Mouse (Mus musculus): ENCODE data around the gene Fastk. TPM values are rescaled to one million over a fixed set of nuclear protein-coding genes. Genes with fewer than 3 reads are reported as not detected.

The Fastk gene
- polyA plus RNA-seq (2012) = 187 and 193 TPM in 2 replicates

DNA sequence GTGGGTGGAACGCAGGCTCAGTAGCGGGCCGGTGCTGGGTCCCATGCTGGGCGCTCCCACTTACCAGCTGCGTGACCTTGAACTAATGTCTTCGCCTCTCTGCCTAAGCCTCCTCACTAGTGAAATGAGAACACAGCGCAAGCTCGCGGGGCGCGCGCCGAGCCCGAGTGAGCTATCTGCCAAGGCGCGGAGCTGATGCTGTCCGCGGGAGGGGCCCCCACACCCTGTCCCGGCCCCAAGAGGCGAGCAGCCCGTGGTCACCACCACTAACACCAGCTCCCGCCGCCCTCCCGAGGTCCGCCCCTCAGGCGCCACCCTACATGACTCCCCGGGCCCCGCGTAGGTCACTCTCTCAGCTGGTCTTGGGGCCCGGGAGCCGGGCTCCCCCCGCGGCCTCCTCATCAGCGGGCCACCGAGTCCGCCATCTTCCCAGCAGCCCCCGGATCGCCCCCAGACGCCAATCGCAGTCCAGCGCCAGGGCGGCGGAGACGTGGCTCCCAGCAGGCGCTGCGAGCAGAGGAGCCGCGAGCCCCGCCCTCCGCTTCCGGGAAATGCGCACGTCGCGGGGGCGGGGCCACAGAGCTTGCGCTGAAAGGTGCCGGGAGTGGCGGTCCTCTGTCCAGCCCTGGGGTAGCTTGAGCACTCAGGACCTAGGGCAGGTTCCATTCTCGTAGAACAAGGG is at the start of gene Fastk:
Fastk (minus strand) TSS at position 542 of the 682 bp plus-strand sequence.

DNA sequence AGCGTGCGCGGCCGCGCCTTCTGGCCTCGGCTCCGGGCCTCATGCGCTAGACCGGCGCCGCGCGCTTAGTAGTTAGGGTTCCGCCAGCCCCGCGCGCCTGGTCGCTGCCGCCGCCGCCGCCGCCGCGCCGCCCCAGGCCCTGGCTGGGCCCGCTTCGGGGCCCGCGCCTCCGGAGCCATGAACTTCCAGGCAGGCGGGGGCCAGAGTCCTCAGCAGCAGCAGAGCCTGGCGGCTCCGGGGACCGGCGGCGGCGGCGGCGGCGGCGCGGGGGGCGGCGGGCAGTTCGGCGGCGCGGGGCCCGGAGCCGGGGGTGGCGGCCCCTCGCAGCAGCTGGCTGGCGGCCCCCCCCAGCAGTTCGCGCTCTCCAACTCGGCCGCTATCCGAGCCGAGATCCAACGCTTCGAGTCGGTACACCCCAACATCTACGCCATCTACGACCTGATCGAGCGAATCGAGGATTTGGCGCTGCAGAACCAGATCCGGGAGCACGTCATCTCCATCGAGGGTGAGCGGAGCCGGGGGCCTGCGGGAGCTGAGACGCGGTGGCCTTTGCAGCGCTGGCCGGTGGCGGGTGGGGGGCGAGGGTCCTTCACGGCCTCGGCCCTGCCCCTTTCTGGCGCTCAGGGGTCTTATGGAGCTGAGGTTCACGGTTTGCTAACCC is 7.1 kb upstream of the Fastk start, which contains the start of gene Agap3:
Agap3 (plus strand) TSS at position 148 of the 661 bp plus-strand sequence.

DNA sequence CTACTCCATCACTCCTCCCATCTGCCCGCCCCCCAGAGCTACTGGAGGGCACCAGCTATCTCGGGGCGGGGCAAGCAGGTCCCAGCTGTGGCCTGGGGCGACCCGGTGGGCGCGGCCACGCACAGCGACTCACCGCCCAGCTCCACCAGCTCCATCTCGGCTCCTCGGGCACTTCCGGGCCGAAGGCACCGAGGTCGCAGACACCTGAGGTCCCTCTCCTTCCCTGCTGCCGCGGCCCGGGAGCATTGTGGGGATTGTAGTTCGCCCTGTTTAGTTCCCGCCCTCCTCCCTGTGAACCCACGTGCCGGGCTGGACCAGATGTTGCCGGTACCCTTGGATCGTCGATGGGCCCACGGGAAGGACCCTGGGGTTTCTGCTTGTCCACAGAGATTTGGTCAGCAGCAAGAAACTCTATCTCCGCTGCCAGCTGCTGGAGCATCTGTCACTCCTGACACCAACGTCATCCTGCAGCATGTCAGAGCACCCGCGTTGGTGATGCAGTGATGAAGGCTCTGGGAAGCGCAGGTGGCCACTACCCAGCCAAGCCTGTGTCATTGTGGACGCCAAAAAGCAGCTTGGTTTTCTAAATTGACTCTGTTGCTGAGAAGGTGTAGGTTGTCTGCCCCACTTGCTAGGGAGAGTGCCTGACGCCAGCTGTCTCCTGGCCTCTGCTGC is 2.7 kb upstream of the Fastk start, which contains the start of gene Tmub1:
Tmub1 (minus strand) TSS at position 231 of the 675 bp plus-strand sequence.

DNA sequence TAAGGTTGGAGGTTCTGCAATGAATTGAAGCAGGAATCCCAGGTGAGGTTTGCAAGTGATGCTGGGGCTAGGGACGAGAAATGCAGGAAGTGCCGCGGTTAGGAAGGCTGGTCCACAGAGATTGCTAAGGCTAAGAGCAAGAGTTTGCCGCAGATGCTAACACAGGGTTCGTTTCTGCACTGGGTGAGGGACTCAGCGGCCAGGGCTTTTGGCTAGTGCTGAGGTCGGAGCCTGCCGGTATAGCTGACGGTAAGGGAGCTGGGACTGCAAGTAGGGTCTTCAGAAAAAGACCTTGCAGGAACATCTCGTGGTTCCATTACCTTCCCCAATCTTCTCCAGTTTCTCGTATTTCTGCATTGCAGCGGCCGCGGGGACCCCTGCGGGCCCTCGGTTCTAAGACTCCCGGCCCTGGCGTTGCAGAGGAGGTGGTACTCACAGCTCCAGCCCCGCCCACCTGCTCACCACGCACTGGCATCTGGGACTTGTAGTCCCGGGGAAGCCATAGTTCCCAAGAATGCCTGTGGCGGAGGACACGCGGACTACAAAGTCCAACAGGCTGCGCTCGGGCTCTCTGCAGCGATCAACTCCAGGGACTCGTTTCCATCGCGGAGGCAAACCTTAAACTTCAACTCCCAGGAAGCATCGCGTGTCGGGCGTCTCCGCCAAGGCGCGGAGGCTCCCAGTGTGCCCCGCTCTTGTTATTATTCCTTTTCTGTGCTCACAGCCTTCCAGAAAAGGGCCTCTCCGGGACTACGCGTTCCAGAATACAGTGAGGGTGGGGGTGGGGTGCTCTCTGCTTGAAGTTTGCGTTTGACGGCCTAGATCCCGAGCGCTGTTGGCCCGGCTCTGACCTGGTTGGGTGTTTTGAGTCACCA is 21.7 kb downstream of the Fastk start, which contains the start of the genes Cdk5 and Slc4a2:
Cdk5 (minus strand) TSS at position 402 of the 875 bp plus-strand sequence.
Slc4a2 (plus strand) TSS at position 709 of the 875 bp plus-strand sequence.

DNA sequence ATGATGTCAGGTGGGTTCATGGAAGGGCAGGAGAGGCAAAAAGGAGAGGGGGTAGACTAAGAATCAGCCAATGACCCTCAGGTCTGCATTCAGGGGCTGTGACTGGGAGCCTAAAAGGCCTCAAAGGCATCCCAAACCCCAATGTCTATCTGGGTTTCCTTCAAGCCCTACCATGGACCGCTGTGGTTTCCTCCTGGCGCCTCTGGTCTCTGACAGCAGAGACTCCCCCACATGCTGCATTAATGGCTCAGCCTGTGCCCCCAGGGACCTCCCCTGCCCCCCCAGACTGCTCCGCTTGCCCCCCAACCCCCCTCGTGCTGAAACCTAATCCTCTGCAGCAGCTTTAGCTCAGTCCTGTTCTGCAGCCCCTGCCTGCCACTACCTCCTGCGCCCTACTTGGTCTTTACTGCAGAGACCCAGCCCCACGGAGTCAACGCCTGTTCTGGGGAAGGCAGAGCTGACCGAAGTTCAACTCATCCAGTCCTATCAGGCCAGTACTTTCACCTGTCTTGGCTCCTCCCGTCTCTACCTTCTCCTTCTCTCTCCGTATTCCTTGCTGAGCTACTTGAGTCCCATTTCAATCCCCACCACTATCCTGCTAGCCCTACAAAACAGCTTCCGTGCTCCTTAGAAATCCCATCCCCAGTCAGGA is 31.9 kb downstream of the Fastk start, which contains the start of gene Asic3:
Asic3 (plus strand) TSS at position 351 of the 652 bp plus-strand sequence.

DNA sequence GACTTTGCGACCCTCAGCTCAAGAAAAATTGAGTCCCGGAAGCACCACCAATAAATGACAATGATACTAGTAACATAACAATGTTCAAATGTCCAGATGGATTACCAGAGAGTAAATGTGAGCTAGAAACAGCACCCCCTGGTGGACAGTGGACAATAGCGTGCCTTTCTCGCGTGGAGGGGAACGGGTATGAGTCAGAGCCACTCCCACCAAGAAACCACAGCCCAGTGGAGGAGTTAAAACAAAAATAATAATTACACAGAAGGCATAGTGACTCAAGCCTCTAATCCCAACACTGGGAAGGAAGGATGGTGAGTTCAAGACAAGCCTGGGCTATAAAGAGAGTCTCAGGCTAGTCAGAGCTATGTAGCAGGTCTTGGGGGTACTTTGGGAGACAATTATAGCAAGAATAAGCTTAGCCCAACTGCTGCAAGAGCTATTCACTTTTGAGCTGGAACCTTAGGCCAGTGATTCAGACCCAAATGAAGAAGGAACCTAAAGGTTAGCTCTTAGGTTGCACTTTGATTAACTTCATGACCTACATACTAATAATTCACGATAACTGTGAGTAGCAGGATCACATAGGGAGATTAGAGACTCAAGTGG is 51.6 kb downstream of the Fastk start, which contains the start of gene Abcb8:
Abcb8 (plus strand) TSS at position 272 of the 606 bp plus-strand sequence.

DNA sequence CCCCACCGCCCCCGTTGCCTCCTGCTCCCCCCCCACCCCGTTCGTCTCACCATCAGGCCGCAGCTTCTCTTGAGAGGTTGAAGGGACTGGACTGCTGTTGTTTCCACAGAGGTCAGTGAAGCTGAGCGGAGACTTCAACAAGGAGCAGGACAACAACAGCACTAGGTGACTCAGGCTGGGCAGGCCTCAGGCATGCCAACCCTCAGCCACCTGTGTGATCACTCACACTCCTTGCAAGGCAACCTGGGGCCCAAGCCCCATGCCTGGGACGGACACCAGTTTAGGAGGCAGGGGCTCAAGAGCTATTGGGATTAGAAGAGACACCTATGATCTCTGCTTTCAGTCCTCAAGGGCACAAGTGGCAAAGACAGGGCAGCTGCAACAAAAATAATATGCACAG is 53.2 kb downstream of the Fastk start, which contains the start of gene Atg9b:
Atg9b (minus strand) TSS at position 280 of the 400 bp plus-strand sequence.

Other genes starting within 250 kb of the Fastk start
- 1.2 and 3.4 TPM in 2 replicates for gene Kcnh2, start 93.7 kb downstream of the Fastk start, polyA plus RNA-seq (2012)
- gene Nos3, start 80.5 kb downstream of the Fastk start, polyA plus RNA-seq (2012) = 0.01 and 0.04 TPM in 2 replicates
- 9.1 and 12.0 TPM in 2 replicates for gene Atg9b, start 53.1 kb downstream of the Fastk start, polyA plus RNA-seq (2012)
- 39.0 and 46.9 TPM in 2 replicates for gene Abcb8, start 51.6 kb downstream of the Fastk start, polyA plus RNA-seq (2012)
- 0.59 and 0.61 TPM in 2 replicates for gene Asic3, start 31.9 kb downstream of the Fastk start, polyA plus RNA-seq (2012)
- gene Cdk5, start 21.8 kb downstream of the Fastk start, polyA plus RNA-seq (2012) = 14.9 and 15.2 TPM in 2 replicates
- 43.0 and 45.9 TPM in 2 replicates for gene Slc4a2, start 21.4 kb downstream of the Fastk start, polyA plus RNA-seq (2012)
- gene Tmub1, start 2.6 kb upstream of the Fastk start, polyA plus RNA-seq (2012) = 37.1 and 49.8 TPM in 2 replicates
- gene Agap3, start 6.9 kb upstream of the Fastk start, polyA plus RNA-seq (2012) = 162 and 186 TPM in 2 replicates
- gene Gbx1, start 81.9 kb upstream of the Fastk start, polyA plus RNA-seq (2012) = 0.02 and 0.04 TPM in 2 replicates
- gene Asb10, start 95.7 kb upstream of the Fastk start, polyA plus RNA-seq (2012) = 0.08 and 0.11 TPM in 2 replicates
- gene 4931409K22Rik, start 111.5 kb upstream of the Fastk start, polyA plus RNA-seq (2012) = not detected in 2 replicates
- 57.9 and 63.6 TPM in 2 replicates for gene Abcf2, start 132.2 kb upstream of the Fastk start, polyA plus RNA-seq (2012)
- gene Chpf2, start 141.5 kb upstream of the Fastk start, polyA plus RNA-seq (2012) = 40.3 and 46.2 TPM in 2 replicates
- 0.12 and 0.13 TPM in 2 replicates for gene Smarcd3, start 179.1 kb upstream of the Fastk start, polyA plus RNA-seq (2012)
- gene Nub1, start 240.2 kb upstream of the Fastk start, polyA plus RNA-seq (2012) = 28.5 and 29.5 TPM in 2 replicates